Mouse (Mus musculus): ENCODE results near the gene Mtm1.

Mtm1 gene

GRCm38 (mm10) chrX:71285473-71285872, 74.9 kb downstream of the Mtm1 start:
- no peak for DNase-seq (ENCODE audit: low spot score in 2 of 2)

- no peak for DNase-seq (ENCODE audit: low spot score in 2 of 2)
Measured at GRCm38 (mm10) chrX:71287088-71287487, 76.5 kb downstream of the Mtm1 start.

GRCm38 (mm10) chrX:71294191-71294590, 83.6 kb downstream of the Mtm1 start:
- DNase-seq (ENCODE audit: low spot score in 2 of 2): no peak

GRCm38 (mm10) chrX:71296005-71296404, 85.4 kb downstream of the Mtm1 start:
- no peak for DNase-seq (ENCODE audit: low spot score in 2 of 2)

GRCm38 (mm10) chrX:71302148-71302547, 91.6 kb downstream of the Mtm1 start:
- DNase-seq (ENCODE audit: low spot score in 2 of 2): no peak

- peak in 1 of 2 experiments; percentile 38 for DNase-seq (ENCODE audit: low spot score in 2 of 2)
Measured at GRCm38 (mm10) chrX:71311229-71311628, 100.7 kb downstream of the Mtm1 start.

GRCm38 (mm10) chrX:71314380-71314779, 103.8 kb downstream of the Mtm1 start:
- DNase-seq (ENCODE audit: low spot score in 2 of 2): no peak

GRCm38 (mm10) chrX:71352033-71352432, 141.5 kb downstream of the Mtm1 start:
- DNase-seq (ENCODE audit: low spot score in 2 of 2): peak in 1 of 2 experiments; percentile 16

- no peak for DNase-seq (ENCODE audit: low spot score in 2 of 2)
Measured at GRCm38 (mm10) chrX:71355331-71355730, 144.8 kb downstream of the Mtm1 start.

- DNase-seq (ENCODE audit: low spot score in 2 of 2): peak in 1 of 2 experiments; percentile 26
Measured at GRCm38 (mm10) chrX:71361793-71362192, 151.2 kb downstream of the Mtm1 start.

- DNase-seq (ENCODE audit: low spot score in 2 of 2): no peak
Measured at GRCm38 (mm10) chrX:71364062-71364461, 153.5 kb downstream of the Mtm1 start.

- DNase-seq (ENCODE audit: low spot score in 2 of 2): peak; percentile 59 to 80
Measured at GRCm38 (mm10) chrX:71364554-71364991, 154.0 kb downstream of the Mtm1 start, which contains the start of gene Mtmr1. Gene Mtmr1 (plus strand): TSS chrX:71364760.

GRCm38 (mm10) chrX:71365011-71365410, 154.4 kb downstream of the Mtm1 start:
- peak; percentile 29 to 43 for DNase-seq (ENCODE audit: low spot score in 2 of 2)

Measured in spleen, postnatal 10 days (tissue).